Mouse (Mus musculus) heart, adult 2 months (tissue): ENCODE measurements around the gene Rnf220. TPM values are rescaled to one million over a fixed set of nuclear protein-coding genes. Genes with fewer than 3 reads are reported as not detected.

Experiments used
- DNase-seq, 2 experiments: peaks; one replicate each; pipeline ENCODE4 v3.0.0; 2021
- H3K27ac ChIP-seq: fragments of 200-600 bp; 2 replicates; pipeline ENCODE4 v1.8.1; 2022
- H3K27me3 ChIP-seq: fragments of 200-500 bp; 2 replicates; pipeline ENCODE4 v1.6.1; 2012; ENCODE audit warnings: mild to moderate bottlenecking, low read length, inconsistent platforms, mixed read lengths; ENCODE audit not compliant: control insufficient read depth, insufficient read depth
- H3K36me3 ChIP-seq: fragments of 200-500 bp; 2 replicates; pipeline ENCODE4 v1.6.1; 2012; ENCODE audit warnings: low read length, inconsistent platforms; ENCODE audit not compliant: control insufficient read depth, insufficient read depth
- H3K4me1 ChIP-seq: fragments of 200-500 bp; 2 replicates; pipeline ENCODE4 v1.6.1; 2011; ENCODE audit warnings: low read length; ENCODE audit not compliant: control insufficient read depth, insufficient read depth
- H3K4me3 ChIP-seq: fragments of 200-600 bp; 2 replicates; pipeline ENCODE4 v1.8.1; 2022
- H3K79me2 ChIP-seq: fragments of 200-500 bp; replicated peaks from 2 replicates; pipeline ENCODE4 v1.6.1; 2012; ENCODE audit warnings: mild to moderate bottlenecking, inconsistent platforms, low read length, moderate library complexity, mixed read lengths; ENCODE audit not compliant: control insufficient read depth, insufficient read depth
- H3K9ac ChIP-seq: fragments of 200-500 bp; 2 replicates; pipeline ENCODE4 v1.6.1; 2012; ENCODE audit warnings: low read depth, mild to moderate bottlenecking, control low read depth, inconsistent platforms, low read length, mixed read lengths
- CTCF ChIP-seq: fragments of 200-600 bp; IDR thresholded peaks from 2 replicates; pipeline ENCODE4 v1.8.1; 2022; ENCODE audit warnings: antibody characterized with exemption, mild to moderate bottlenecking, moderate library complexity
- EP300 ChIP-seq: fragments of 200-500 bp; IDR thresholded peaks from 2 replicates; pipeline ENCODE4 v1.6.1; 2011; ENCODE audit warnings: low read depth, low read length, control low read depth; ENCODE audit not compliant: insufficient read depth
- POLR2A ChIP-seq: fragments of 200-500 bp; IDR thresholded peaks from 2 replicates; pipeline ENCODE4 v1.6.1; 2011; ENCODE audit warnings: mild to moderate bottlenecking, low read depth, low read length, control low read depth; ENCODE audit not compliant: insufficient read depth
- WGBS: fragments of 180-500 bp; shearing (Covaris S2); methylation state at CpG from one replicate; pipeline ENCODE4 v1.1.7; 2018; 5-methylcytosine and 5-hydroxymethylcytosine counted together
- intact Hi-C: fragments of 180-260 bp; cut with DNase I; formaldehyde crosslinking; loops from one replicate; pipeline ENCODE4 v1.15.1; 2025
- polyA plus RNA-seq: library from polyadenylated mRNA; depleted of rRNA; stranded (reverse); fragments of >200 nt; gene quantifications from 2 replicates; pipeline ENCODE4 v1.2.3, GENCODE M21; 2012
- total RNA-seq, 2 experiments: library from RNA; stranded (reverse); gene quantifications; 2 replicates each; pipeline ENCODE4 v1.2.3; 2021

Rnf220 gene
- total and polyA plus RNA-seq, 3 experiments = 32.3 to 41.4 (median 33.2) TPM

DNA sequence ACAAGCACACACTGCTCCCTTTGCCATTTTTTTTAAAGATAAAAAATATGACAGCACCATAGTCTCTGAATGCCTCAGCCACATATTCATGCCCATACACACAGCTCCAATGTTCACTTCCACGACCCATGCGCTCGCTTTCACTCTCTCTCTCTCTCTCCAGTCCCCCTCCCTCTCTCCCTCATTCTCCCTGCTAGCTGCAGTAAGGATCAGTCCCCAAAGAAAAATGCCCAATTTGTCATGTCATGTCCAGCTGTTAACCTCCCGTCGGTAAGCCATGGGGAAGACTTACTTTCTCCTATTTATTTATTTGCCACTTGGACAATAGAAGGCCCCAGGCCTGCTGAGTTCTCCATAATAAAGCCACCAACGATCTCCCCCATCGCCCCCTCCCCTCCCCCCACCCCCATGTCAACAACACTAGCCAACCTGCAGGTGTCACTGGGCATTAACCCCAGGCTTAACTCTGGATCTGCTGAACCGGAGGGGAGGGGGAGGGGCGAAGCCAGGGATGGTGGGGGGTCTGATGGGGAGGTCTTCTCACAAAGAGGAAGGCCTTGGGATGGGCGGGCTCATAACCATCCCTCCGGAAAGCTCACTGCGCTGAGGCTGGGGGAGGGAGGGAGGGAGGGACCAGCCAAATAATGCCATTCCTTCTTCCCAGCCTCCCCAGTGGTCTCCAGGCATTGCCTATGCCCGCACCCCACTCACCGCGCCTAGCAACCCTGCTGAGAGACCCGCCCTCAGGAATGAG is 123.4 kb downstream of the Rnf220 start:
- no peak for DNase-seq
- H3K79me2 ChIP-seq = no peaks in the 10 kb centered on the region
- 30% methylated on average over 15 of the region's 16 CpGs for WGBS
- H3K36me3 ChIP-seq = no peaks in the 10 kb centered on the region
- H3K4me3 ChIP-seq = no peak overlapping the region
- no peak overlapping the region for H3K27ac ChIP-seq
- no peak overlapping the region for H3K9ac ChIP-seq
- H3K4me1 ChIP-seq = no peaks in the 10 kb centered on the region
- H3K27me3 ChIP-seq = no peaks in the 10 kb centered on the region
- intact Hi-C loops = no loop called here
- TF ChIP-seq POLR2A (no peak), EP300 (no peak)

DNA sequence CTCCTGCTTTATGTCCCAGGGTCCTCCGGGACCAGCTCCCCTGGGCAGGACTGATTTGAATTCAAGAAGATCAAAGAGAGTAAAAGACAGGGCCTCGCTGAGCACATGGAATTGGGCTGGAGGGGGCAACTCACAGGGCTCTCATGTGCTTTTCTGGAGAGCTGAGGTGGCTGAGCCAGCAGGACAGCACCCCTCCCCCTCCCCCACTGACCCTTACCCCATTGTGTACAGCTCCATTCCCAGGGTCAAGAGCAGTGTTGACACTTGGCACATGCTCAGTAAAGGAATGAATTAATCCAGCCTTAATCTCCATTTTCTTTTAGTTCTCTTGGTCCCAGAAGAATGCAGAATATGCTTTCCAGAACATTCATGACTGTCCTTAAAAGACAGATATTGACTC is 125.0 kb downstream of the Rnf220 start:
- H3K79me2 ChIP-seq = no peaks in the 10 kb centered on the region
- no peaks in the 10 kb centered on the region for H3K27me3 ChIP-seq
- no peaks in the 10 kb centered on the region for H3K36me3 ChIP-seq
- H3K4me3 ChIP-seq = no peak overlapping the region
- H3K4me1 ChIP-seq = no peaks in the 10 kb centered on the region
- no peak overlapping the region for H3K27ac ChIP-seq
- WGBS = 54% methylated on average over 2 of the region's 2 CpGs
- intact Hi-C loops = no loop called here
- no peak overlapping the region for H3K9ac ChIP-seq
- TF ChIP-seq POLR2A = no peak
- TF ChIP-seq EP300 = no peak
- no peak for TF ChIP-seq CTCF
- no peak for DNase-seq

DNA sequence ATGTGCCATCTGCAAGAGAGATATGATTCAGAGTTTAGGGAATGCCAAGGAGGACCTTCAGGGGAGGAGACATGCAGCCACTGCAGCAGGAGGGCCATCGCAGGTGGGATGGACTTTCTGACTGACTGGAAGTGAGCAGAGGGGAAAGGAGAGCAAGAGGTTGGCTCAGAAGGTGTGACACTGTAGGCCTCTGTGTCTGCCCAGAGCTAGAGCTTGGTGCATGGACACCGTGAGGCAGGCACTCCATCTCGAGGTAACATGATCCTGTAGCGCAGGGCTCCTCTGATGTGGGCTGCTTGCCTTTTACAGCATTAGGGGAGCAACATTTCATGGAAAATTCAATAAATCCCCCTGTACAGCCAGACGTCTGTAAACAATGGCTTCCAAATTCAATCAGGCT is 126.5 kb downstream of the Rnf220 start:
- Histone ChIP-seq H3K4me3 (no peak overlapping the region), H3K4me1 (no peaks in the 10 kb centered on the region), H3K27me3 (no peaks in the 10 kb centered on the region), H3K79me2 (no peaks in the 10 kb centered on the region), H3K36me3 (no peaks in the 10 kb centered on the region), H3K9ac (no peak overlapping the region), H3K27ac (no peak overlapping the region)
- DNase-seq = no peak
- 79% methylated on average over 5 of the region's 5 CpGs for WGBS
- intact Hi-C loops = no loop called here
- TF ChIP-seq POLR2A = no peak
- no peak for TF ChIP-seq CTCF
- no peak for TF ChIP-seq EP300

- 38% methylated on average over 3 of the region's 3 CpGs for WGBS
- H3K9ac ChIP-seq = no peak overlapping the region
- no peaks in the 10 kb centered on the region for H3K36me3 ChIP-seq
- H3K4me3 ChIP-seq = no peak overlapping the region
- no peak overlapping the region for H3K27ac ChIP-seq
- TF ChIP-seq POLR2A = no peak
- no peak for TF ChIP-seq CTCF
- TF ChIP-seq EP300 = no peak
- DNase-seq = no peak
- intact Hi-C loops = no loop called here
- H3K27me3 ChIP-seq = no peaks in the 10 kb centered on the region
- no peaks in the 10 kb centered on the region for H3K79me2 ChIP-seq
- H3K4me1 ChIP-seq = no peaks in the 10 kb centered on the region
These were observed 127.3 kb downstream of the Rnf220 start for GRCm38 (mm10) chr4:117369571-117369970.

GRCm38 (mm10) chr4:117367365-117367764 is 129.5 kb downstream of the Rnf220 start:
- intact Hi-C loops = no loop called here
- no peak for DNase-seq
- TF ChIP-seq POLR2A (no peak), CTCF (no peak), EP300 (no peak)
- Histone ChIP-seq H3K4me1 (no peaks in the 10 kb centered on the region), H3K36me3 (no peaks in the 10 kb centered on the region), H3K27me3 (no peaks in the 10 kb centered on the region), H3K79me2 (no peaks in the 10 kb centered on the region), H3K4me3 (no peak overlapping the region), H3K9ac (no peak overlapping the region), H3K27ac (no peak overlapping the region)
- 83% methylated on average over 19 of the region's 19 CpGs for WGBS

- intact Hi-C loops = no loop called here
- TF ChIP-seq POLR2A (no peak), EP300 (no peak), CTCF (no peak)
- Histone ChIP-seq H3K36me3 (no peaks in the 10 kb centered on the region), H3K9ac (no peak overlapping the region), H3K79me2 (no peaks in the 10 kb centered on the region), H3K27me3 (no peaks in the 10 kb centered on the region), H3K4me3 (no peak overlapping the region), H3K4me1 (peaks cover 3% of the 10 kb centered on the region), H3K27ac (no peak overlapping the region)
- 59% methylated on average over 5 of the region's 5 CpGs for WGBS
- no peak for DNase-seq
These were observed 134.8 kb downstream of the Rnf220 start for GRCm38 (mm10) chr4:117362085-117362484.
